Mouse (Mus musculus) erythroid progenitor cell, adult 5-6 weeks (primary cell): ENCODE measurements around the gene Fnip2. TPM values are rescaled to one million over a fixed set of nuclear protein-coding genes. Genes with fewer than 3 reads are reported as not detected.

Experiments used
- ATAC-seq: replicated peaks from 2 replicates; pipeline ENCODE4 v1.8.0; 2016; ENCODE audit warnings: moderate number of reproducible peaks, mild to moderate bottlenecking, moderate TSS enrichment, inconsistent platforms; ENCODE audit not compliant: poor library complexity, low FRiP score, severe bottlenecking
- total RNA-seq, 2 experiments: library from RNA; stranded (forward) in 1 of 2; stranded (reverse) in 1 of 2; fragments of 150-400 nt in 1 of 2; fragments of 186-747, 209-891 nt in 1 of 2; gene quantifications; 2 replicates each; pipeline versions ENCODE4 v1.2.3 to v1.2.4; 2015 to 2017; ENCODE audit warnings: low replicate concordance in 2 of 2

The Fnip2 gene
- total RNA-seq, 2 experiments from 2014 or later: 85.6 to 101 TPM

DNA sequence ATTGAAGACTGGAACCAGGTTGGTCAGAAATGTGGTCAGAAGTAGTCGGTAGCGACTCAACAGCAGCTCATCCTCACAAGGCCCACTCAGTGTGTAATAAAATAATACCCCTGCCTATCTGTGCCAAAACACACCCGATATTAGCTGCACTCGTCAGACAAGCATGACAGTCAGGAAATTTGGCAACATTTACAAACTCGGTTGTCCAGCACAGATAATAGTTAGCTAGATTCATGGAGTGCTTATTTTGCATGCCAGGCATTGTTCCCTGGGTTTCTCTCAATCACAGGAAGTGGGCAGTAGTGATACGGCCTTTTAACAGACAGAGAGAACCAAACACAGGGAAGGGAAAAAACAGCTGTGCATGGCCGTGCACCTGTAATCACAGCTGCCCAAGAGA lies 30.6 kb downstream of the Fnip2 start:
- no peak for ATAC-seq

DNA sequence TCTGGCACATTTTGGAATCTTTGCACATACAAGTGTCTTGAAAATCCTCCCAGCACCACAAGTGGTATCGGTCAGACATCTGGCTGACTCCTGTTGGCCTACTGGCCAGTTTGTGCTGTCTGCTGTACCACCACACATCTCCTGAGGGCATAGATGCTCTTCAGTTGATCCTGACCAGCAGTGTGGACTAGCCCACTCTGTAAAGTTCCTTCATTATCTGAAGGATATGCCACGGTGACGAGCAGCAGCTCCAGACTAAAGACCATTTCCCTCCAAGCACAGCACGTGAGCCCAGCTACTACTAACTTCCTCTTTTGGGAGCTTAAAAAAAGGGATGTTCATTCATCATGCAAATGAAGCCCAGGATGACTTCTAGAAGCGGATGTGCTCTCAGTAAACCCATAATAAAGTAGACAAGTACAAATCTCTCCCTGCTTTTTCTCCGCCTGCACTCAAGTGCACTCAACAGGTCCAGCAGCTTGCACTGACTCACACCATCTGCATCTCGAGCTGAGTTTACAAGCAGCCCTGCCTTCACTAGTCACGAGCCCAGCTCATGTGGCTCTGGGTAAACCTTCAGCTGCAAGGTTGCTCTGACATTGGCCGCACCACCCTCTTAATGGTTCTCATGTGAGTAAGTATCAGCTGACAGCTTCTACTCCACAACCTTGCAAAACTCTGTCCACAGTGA lies 35.9 kb downstream of the Fnip2 start:
- ATAC-seq: no peak

DNA sequence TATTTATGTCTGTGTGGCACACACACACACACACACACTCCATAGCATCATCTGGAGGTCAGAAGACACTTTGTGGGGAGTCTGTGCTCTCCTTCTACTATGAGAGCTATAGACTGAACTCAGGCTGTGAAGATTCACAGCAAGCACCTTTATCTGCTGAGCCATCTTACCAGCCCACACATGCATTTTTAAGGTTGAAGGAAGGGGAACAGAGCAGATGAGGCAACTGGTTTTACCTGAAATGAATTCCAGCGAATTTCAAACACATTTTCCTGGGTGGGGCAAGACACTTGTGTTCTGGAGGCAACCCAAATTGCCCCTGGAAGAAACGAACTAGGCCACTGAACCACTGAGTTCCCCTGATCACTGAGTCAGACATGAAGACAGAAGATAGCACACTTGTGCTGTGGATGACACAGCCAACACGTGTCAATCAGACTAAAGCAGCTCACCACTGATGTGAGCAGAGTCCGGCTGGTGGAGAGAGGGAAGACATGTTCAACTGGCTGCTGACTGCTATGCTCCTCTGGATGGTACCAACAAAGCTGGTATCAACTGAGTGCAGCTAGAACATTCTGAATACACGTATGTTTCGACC lies 38.0 kb downstream of the Fnip2 start:
- ATAC-seq: 0 out of 2 replicates have a peak, but pooled peaks have one; percentile 48

DNA sequence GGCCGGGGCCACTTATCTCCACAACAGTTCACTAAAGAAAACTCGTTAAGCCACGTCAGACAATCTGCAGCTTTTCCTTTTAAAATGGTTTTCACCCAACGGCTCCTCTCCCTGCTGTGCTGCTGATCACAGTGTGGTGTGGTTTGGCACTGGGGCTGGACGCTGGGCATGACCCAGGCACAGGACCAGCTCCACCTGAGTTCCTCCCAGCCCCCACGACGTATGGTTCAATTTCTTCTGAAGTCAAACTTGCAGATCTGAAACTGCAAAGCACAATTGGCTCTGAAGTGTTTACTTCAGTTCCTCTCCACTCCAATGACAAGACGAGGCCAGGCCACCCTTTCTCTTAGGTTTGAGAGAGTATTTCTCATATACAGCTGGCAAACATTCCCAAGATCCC lies 39.1 kb downstream of the Fnip2 start:
- ATAC-seq: no peak

DNA sequence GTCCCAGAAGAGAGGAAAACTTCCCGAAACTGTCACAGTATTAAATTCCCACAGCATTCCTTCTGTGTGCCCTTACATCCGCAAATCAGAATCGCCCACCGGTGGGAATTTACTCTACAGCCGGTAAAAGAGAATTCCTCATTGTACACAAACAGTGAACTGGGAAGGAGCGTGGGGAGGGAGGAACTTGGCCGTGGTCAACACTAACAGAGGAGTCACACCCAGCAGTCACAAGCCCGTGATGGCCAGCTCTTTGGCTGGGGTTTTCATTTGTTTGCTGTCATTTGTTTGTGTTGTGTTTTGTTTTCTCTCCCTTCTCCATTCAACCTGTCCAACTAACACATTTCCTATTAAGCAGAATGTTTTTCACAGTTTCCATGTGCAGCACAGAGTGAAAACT lies 39.7 kb downstream of the Fnip2 start:
- ATAC-seq: no peak

DNA sequence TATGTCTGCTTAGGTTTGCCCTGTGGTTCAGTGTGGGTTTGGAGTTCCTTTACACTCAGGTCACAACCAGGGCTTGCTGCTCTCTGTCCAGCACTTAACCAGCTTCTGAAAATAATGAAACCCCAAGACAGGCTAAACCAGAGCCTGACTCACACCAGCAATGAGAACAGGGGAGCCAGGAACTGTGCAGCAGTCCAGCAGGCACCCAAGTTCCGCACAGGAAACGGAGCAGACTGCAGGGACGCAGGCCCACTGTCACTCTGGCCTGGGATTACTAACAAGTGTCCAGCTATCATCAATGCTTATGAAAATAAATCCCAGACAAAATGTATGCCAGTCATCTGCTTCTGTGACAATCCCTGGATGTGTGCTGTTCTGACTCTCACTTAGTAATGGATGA lies 40.1 kb downstream of the Fnip2 start:
- ATAC-seq: no peak

DNA sequence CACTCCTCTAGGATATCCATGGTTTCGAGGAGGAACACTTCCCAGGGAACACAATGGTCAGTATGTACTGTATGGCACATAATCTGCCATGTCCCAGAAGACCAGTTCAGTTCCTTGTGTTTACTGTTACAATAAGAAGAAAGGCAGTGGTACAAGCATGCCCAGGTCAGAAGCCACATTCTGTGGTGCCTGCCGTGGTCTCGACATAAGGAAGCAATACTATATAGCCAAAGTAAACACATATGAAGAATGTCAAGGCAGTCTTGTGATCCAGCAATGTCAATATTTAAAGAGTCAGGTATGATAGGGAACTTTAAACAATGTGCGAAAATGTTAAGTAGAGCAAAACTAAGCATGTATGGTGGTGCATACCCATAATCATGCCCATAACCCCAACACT lies 44.2 kb downstream of the Fnip2 start:
- no peak for ATAC-seq

DNA sequence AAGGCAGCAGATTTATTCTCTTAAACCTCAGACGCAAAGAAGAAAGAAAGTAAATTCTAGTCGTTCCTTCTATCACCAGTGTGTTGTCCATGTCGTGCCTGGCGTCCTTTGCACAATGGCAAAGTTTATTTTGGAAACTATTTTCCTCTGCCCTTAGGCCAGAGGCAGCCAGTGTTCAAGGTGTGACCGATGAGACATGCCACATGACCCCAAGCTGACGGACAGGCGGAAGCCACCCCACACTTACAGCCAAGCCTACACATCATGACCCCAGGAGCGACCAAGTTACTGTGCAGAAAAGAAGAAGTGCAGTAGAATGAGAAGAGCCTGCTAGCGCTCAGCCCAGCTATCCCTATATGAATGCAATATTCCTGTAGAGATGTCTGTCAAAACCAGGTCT lies 47.7 kb downstream of the Fnip2 start:
- ATAC-seq: no peak

DNA sequence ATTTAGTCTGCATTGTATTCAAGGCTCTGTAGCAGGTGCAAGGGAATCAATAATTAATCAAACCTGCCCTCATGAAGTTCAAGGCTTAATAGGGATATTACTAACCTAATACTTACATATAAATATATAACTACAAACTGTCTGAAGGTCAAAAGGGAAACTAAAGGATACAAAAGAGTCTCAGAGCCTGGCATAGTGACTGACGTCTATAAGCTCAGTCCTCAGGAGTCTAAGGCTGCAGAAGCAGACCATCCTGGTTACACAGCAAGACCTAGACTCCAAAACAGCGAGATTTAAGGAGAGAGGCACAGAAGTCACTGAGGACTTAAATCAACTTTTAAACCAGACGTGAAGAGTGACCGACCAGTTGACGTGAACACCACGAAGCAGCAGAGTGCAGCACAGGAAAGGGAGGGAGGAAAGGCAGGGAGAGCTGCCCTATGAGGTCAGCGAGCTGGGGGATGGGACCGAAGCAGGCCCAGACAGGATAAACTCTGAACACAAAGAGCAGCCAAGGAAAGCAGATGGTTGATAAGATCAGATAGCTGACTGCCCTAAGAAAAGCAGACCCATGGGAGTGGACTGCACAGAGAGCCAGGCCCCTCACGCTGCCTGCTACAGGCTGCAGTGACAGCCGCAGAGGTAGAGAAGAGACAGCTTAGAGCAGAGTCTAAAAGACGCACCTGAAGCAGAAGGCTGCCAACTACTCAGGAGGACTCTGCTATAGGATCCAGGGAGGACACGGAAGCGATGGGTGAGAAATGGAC lies 48.7 kb downstream of the Fnip2 start:
- 0 out of 2 replicates have a peak, but pooled peaks have one; percentile 26 for ATAC-seq

DNA sequence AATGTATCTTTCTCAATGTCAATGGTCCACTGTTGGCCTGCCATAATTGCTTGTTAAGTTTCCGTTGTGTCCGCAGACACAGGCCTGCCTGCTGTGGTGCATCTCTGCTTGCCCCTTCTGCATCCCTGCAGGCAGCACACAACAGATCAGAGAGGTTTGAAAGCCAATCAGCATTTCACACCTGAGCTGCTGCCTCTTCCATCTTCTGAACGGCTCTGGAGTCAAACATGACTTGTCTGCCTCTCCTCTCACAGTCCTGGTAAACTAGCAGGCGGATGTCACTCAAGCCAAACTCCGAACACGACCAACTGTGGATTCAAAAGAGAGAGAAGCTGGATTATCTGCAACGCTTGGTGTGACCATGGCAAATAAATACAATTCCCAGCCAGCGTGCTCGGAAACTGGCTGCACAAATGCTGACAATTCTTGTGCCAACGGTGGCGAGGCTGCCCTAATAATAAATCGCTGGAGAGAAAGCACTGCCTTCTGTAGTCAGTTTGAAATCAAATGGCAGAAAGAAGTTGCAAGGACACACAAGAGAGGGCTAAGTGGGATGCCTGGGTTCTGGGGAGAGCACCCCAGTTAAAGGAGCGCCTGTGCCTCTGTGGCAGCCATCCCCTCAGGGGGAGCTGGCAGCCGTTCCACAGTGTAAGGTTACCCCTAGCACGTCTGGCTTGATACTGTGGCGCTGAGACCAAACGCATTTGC lies 49.6 kb downstream of the Fnip2 start:
- no peak for ATAC-seq

DNA sequence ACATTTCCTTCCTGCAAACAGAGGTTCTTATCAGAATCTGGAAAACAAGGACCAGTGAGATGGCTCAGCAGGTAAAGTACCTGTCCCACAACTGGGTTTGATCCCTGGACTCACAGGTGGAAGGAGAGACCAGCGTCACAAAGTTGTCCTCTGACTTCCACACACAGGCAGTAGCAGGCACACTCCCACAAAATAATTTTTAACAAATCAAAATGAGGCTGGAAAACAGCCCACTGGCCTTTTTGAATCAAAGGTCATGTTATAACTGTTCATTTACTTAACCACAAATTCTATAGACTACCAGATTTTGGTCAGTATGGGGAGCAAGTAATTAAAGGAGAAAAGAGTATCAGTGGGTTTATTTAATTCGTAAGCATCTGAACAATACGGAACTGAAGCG lies 50.6 kb downstream of the Fnip2 start:
- ATAC-seq: no peak

DNA sequence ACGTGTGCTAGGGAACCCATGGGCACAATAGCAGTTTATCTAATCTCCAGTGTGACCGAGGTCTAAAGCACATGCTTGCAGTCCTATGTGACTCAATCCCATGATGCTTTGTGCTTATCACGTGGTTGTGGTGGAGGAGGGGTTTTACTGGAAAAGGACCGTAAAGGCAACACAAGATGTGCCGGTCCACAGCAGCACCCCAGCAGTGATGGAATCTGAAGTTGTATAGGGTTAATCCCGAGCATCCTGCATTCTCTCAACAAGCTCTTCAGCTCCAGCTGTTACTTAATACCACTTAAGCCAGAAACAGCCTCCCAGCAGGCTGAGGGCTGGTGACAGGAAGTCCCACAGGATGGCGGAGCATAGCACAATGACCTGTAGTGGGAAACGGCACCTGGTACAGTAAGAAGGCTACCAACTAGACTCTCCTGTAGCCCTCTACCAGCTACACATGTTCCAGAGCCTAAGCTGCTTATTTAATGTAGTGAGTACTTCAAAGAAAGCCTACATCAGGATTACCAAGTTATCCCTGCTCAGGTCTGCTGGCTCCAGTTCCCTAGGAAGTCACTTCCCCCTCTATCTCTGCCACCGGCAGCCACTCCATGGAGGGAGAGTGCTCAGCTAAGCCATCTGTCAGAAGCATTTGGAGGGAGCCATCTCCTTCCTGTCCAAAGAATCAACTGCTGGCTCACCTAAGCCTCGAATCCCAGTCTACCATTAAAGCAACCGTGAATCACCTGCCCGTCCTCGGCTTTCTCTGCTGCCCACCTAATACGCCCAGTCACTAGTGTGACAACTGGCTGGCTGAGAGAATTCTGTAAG lies 51.3 kb downstream of the Fnip2 start:
- no peak for ATAC-seq

DNA sequence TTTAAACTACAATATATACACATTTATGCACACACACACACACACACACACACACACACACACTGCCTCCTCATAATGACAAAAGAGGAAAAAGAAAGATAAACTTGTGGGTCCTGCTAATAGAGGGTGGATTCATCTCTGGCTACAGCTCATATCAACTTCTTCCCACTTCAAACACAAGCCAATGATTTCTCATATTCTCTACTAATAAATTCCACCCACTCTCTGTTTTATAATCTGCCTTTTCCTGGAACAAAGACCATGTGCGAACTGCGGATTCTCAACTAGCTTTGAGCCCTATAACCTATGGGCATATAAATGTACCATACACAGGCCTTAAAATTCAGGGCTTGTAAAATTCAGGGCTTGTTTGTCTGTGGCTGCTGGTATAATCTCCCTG lies 53.3 kb downstream of the Fnip2 start:
- no peak for ATAC-seq

DNA sequence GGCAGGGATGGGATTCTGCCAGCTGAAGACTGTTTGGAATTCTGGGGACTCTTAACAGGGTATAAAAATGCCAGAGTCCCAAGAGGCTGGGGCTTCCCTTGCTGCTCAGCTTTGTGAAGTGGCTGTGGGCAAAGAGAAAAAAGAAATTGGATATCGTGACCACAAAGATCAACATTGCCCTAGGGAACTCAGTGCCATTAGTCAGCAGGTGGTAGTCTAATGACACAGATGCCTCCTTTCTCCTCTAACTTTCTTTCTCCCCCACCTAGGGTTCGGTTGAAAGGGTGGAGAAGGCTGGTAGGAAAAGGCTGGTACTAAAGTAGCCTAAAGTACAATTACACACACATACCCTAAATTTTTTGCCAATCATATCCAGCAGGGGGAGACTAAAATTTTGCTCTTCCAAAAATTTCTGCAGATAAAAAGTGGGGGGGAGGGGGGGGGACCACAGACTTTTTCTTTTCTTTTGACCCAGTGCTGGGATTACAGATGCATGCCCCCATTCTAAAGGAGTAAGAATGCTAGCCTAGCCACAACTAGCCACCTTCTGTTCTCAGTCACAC lies 66.3 kb downstream of the Fnip2 start:
- no peak for ATAC-seq

DNA sequence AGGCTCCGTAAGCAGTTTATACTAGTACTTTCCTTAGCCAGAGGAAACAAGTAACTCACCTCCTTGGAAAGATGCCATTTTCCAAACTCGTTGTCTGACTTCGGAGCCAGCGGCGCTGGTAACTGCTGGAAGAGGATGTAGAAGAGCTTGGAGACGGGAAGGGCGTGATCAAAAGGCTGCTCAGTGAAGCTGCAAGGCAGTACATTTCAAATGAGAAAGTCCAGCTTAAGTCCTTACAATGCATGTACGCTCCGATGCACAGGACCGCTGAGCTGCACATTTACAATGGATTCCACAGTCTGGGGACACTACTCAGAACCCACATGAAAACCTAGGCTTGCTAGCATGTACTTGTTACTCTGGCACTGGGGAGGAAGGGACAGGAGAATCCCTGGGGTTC lies 67.3 kb downstream of the Fnip2 start:
- no peak for ATAC-seq

DNA sequence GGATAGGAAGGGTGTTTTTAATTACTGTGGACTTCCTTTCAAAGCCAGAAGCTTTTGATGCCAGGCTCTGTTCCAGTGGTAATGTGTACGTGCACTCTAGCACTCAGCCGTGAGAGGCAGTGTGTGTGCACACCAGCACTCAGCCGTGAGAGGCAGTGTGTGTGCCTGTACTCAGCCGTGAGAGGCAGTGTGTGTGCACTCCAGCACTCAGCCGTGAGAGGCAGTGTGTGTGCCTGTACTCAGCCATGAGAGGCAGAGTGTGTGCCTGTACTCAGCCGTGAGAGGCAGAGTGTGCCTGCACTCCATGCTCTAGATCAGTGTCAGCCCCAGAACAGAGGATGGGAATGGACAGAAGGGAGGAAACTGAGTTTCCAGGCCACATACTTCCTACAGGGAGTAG lies 70.9 kb downstream of the Fnip2 start:
- ATAC-seq: peak; percentile 49; the same call in 1 of the 2 replicates

DNA sequence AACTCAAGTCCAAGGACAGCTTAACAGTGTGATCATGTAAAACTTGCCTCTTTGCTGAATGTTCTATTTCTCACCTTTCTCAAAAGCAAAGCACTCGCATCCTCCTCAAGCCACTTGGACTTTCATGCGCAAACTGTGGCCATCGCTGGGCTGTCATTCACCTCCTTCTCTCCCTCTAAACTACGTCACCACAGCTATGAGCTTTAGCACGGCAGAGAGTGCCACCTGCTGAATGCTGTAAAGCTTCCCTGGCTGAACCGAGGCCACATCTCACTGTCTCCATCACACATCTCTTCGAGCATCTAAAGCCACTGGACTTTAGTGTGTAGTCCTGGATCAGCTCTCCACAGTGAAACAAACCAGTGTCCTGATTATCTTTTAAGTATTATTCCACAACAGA lies 72.4 kb downstream of the Fnip2 start:
- ATAC-seq: no peak

DNA sequence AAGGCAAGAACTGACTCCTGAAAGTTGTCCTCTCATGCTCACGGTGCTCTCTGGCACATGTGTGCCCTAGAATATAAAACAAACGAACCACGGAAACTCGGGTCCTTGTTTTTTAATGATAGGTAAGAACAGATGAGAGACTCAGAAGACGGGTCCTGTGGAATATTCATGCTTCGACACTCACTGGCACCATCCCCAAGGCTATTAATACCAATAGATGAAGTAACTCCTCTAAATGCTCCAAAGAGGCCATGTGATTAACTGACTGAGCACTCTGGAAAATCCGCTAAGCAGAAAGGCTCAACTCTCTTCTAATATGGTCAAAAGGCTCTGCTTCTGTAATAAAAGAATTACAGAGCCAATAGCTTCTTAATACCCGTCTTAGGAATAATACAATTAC lies 73.6 kb downstream of the Fnip2 start:
- no peak for ATAC-seq

DNA sequence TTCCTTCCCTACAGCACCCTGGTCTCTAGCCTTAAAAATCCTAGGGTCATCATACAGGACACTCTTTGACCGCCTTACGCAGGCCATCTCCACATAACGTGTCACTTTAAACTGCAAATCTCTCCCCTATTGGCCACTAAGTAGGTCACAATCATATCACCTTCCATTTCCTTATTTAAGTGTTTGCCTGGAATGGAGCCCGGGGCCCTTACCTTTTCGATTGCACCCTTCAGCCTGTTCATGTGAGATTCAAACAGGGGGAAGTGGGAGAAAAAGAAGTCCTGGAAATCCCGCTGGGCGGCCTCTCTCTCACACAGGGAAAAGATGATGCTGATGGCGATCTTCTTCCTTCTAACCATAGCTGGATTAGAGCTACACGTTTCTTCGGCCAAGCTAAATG lies 74.5 kb downstream of the Fnip2 start:
- no peak for ATAC-seq
